Mouse (Mus musculus): ENCODE measurements around the gene Hs2st1.

Gene Hs2st1

GRCm38 (mm10) chr3:144506213-144506612, 63.8 kb downstream of the Hs2st1 start:
- DNase-seq (ENCODE audit: low spot score): no peak

- DNase-seq (ENCODE audit: low spot score): no peak
These were observed 68.1 kb downstream of the Hs2st1 start for GRCm38 (mm10) chr3:144501930-144502329.

- DNase-seq (ENCODE audit: low spot score): no peak
These were observed 73.2 kb downstream of the Hs2st1 start for GRCm38 (mm10) chr3:144496762-144497161.

- no peak for DNase-seq (ENCODE audit: low spot score)
These were observed 75.1 kb downstream of the Hs2st1 start for GRCm38 (mm10) chr3:144494838-144495237.

- DNase-seq (ENCODE audit: low spot score): no peak
These were observed 81.2 kb downstream of the Hs2st1 start for GRCm38 (mm10) chr3:144488787-144489186.

- no peak for DNase-seq (ENCODE audit: low spot score)
These were observed 89.4 kb downstream of the Hs2st1 start for GRCm38 (mm10) chr3:144480595-144480994.

- DNase-seq (ENCODE audit: low spot score): no peak
These were observed 91.6 kb downstream of the Hs2st1 start for GRCm38 (mm10) chr3:144478427-144478794.

- DNase-seq (ENCODE audit: low spot score): no peak
These were observed 92.1 kb downstream of the Hs2st1 start for GRCm38 (mm10) chr3:144477707-144478426.

- DNase-seq (ENCODE audit: low spot score): no peak
These were observed 94.1 kb downstream of the Hs2st1 start for GRCm38 (mm10) chr3:144475891-144476290.

- DNase-seq (ENCODE audit: low spot score): no peak
These were observed 95.3 kb downstream of the Hs2st1 start for GRCm38 (mm10) chr3:144474726-144475125.

GRCm38 (mm10) chr3:144471954-144472353, 98.0 kb downstream of the Hs2st1 start:
- DNase-seq (ENCODE audit: low spot score): no peak

GRCm38 (mm10) chr3:144470901-144471300, 99.1 kb downstream of the Hs2st1 start:
- no peak for DNase-seq (ENCODE audit: low spot score)

- DNase-seq (ENCODE audit: low spot score): peak; percentile 2
These were observed 102.5 kb downstream of the Hs2st1 start for GRCm38 (mm10) chr3:144467521-144467920.

GRCm38 (mm10) chr3:144466108-144466678, 103.8 kb downstream of the Hs2st1 start:
- DNase-seq (ENCODE audit: low spot score): no peak

- DNase-seq (ENCODE audit: low spot score): no peak
These were observed 107.3 kb downstream of the Hs2st1 start for GRCm38 (mm10) chr3:144462679-144463078.

- DNase-seq (ENCODE audit: low spot score): no peak
These were observed 109.7 kb downstream of the Hs2st1 start for GRCm38 (mm10) chr3:144460183-144460788.

- no peak for DNase-seq (ENCODE audit: low spot score)
These were observed 110.7 kb downstream of the Hs2st1 start for GRCm38 (mm10) chr3:144459285-144459697.

GRCm38 (mm10) chr3:144453701-144454430, 116.1 kb downstream of the Hs2st1 start:
- peak; percentile 50 for DNase-seq (ENCODE audit: low spot score)

- DNase-seq (ENCODE audit: low spot score): no peak
These were observed 121.0 kb downstream of the Hs2st1 start for GRCm38 (mm10) chr3:144448977-144449376.

GRCm38 (mm10) chr3:144447917-144448316, 122.1 kb downstream of the Hs2st1 start:
- DNase-seq (ENCODE audit: low spot score): no peak

GRCm38 (mm10) chr3:144446081-144446634, 123.8 kb downstream of the Hs2st1 start:
- no peak for DNase-seq (ENCODE audit: low spot score)

- no peak for DNase-seq (ENCODE audit: low spot score)
These were observed 132.0 kb downstream of the Hs2st1 start for GRCm38 (mm10) chr3:144437871-144438398.

All from T-cell, adult 2 months (primary cell).